Mouse (Mus musculus) C2C12 (cell line): ENCODE results near the gene Erich3. TPM values are rescaled to one million over a fixed set of nuclear protein-coding genes. Genes with fewer than 3 reads are reported as not detected.

Source experiments
- H3K27me3 ChIP-seq: one replicate; pipeline ENCODE4 v1.6.1; 2011; ENCODE audit not compliant: control insufficient read depth, insufficient read depth, insufficient read length
- H3K36me3 ChIP-seq: one replicate; pipeline ENCODE4 v1.6.1; 2011; ENCODE audit not compliant: control insufficient read depth, insufficient read depth
- H3K4me3 ChIP-seq: one replicate; pipeline ENCODE4 v1.5.1; 2011; ENCODE audit warnings: mild to moderate bottlenecking, control low read depth; ENCODE audit not compliant: poor library complexity, insufficient read depth, severe bottlenecking
- H3K79me2 ChIP-seq: one replicate; pipeline ENCODE4 v1.6.1; 2011; ENCODE audit not compliant: control insufficient read depth, insufficient read depth
- H3K79me3 ChIP-seq: one replicate; pipeline ENCODE4 v1.6.1; 2011; ENCODE audit warnings: low read depth, control low read depth
- H3ac ChIP-seq: one replicate; pipeline ENCODE3; 2011; ENCODE audit warnings: low read depth; ENCODE audit not compliant: control insufficient read depth, insufficient read length
- CEBPB ChIP-seq: IDR thresholded peaks from one replicate; pipeline ENCODE4 v1.6.1; 2011; ENCODE audit warnings: low read depth, mild to moderate bottlenecking, control low read depth, moderate library complexity
- CTCF ChIP-seq: IDR thresholded peaks from one replicate; pipeline ENCODE4 v1.5.1; 2011; ENCODE audit not compliant: control insufficient read depth, insufficient read depth, insufficient read length
- FOSL1 ChIP-seq: IDR thresholded peaks from one replicate; pipeline ENCODE4 v1.8.0; 2011; ENCODE audit warnings: mild to moderate bottlenecking, low read length; ENCODE audit not compliant: poor library complexity, insufficient read depth, severe bottlenecking
- MAX ChIP-seq: IDR thresholded peaks from one replicate; pipeline ENCODE4 v1.6.1; 2011; ENCODE audit warnings: mild to moderate bottlenecking, control low read depth
- MYOD1 ChIP-seq: IDR thresholded peaks from one replicate; pipeline ENCODE4 v1.6.1; 2011; ENCODE audit warnings: low read depth; ENCODE audit not compliant: control insufficient read depth, insufficient read length
- MYOG ChIP-seq: IDR thresholded peaks from one replicate; pipeline ENCODE4 v1.6.1; 2011; ENCODE audit not compliant: control insufficient read depth, insufficient read length; ENCODE audit errors: extremely low read depth
- USF1 ChIP-seq: IDR thresholded peaks from one replicate; pipeline ENCODE4 v1.6.1; 2011; ENCODE audit warnings: low read depth, mild to moderate bottlenecking, control low read depth, moderate library complexity
- polyA plus RNA-seq: library from polyadenylated mRNA; unstranded; fragments of >200 nt; fragmentation: generic; extraction: Trizol; gene quantifications from one replicate; pipeline ENCODE4 v1.2.1, GENCODE M21; 2012; ENCODE audit warnings: missing spikeins

The Erich3 gene
- polyA plus RNA-seq, 1 experiment = 0.01 TPM

GRCm38 (mm10) chr3:154682570-154682969 lies 18.9 kb downstream of the Erich3 start:
- TF ChIP-seq MYOD1 (no peak), FOSL1 (no peak), CTCF (no peak), MAX (no peak), MYOG (no peak), CEBPB (no peak), USF1 (no peak)
- H3K79me2 ChIP-seq = no peaks in the 10 kb centered on the region
- H3K4me3 ChIP-seq = no peak overlapping the region
- no peaks in the 10 kb centered on the region for H3K79me3 ChIP-seq
- H3K27me3 ChIP-seq = no peaks in the 10 kb centered on the region
- H3ac ChIP-seq = no peak overlapping the region
- H3K36me3 ChIP-seq = no peaks in the 10 kb centered on the region

DNA sequence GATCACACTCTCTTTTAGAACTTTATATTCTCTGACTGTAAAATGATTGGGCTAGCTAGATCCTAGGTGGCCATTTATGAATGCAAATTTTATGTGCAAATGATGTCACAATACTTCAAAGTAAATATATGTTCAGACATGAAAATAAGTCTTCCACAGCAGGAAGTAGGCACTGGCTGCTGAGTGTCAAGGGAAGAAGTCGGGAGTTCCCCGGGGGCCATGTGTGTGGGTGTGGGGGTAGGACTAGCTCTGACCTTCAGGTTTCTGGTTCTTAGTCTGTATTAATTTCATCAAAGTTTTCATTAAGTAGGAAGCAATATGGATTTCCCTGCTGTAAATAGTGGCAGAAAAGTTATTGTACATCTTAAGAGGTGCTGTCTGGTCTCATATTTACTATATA lies 20.0 kb downstream of the Erich3 start:
- Histone ChIP-seq H3K79me2 (no peaks in the 10 kb centered on the region), H3K79me3 (no peaks in the 10 kb centered on the region), H3ac (no peak overlapping the region), H3K36me3 (no peaks in the 10 kb centered on the region), H3K4me3 (no peak overlapping the region), H3K27me3 (no peaks in the 10 kb centered on the region)
- TF ChIP-seq FOSL1 = no peak
- no peak for TF ChIP-seq MAX
- TF ChIP-seq USF1 = no peak
- TF ChIP-seq CTCF = no peak
- TF ChIP-seq MYOG = no peak
- TF ChIP-seq CEBPB = no peak
- TF ChIP-seq MYOD1 = no peak

GRCm38 (mm10) chr3:154690260-154690659 lies 26.6 kb downstream of the Erich3 start:
- no peak for TF ChIP-seq MYOD1
- H3K36me3 ChIP-seq = no peaks in the 10 kb centered on the region
- no peak overlapping the region for H3ac ChIP-seq
- no peak overlapping the region for H3K4me3 ChIP-seq
- H3K27me3 ChIP-seq = no peaks in the 10 kb centered on the region
- no peaks in the 10 kb centered on the region for H3K79me3 ChIP-seq
- no peaks in the 10 kb centered on the region for H3K79me2 ChIP-seq

- Histone ChIP-seq H3K27me3 (no peaks in the 10 kb centered on the region), H3K36me3 (no peaks in the 10 kb centered on the region), H3ac (no peak overlapping the region), H3K79me2 (no peaks in the 10 kb centered on the region), H3K4me3 (no peak overlapping the region), H3K79me3 (no peaks in the 10 kb centered on the region)
- TF ChIP-seq CTCF (no peak), USF1 (no peak), MYOD1 (no peak), FOSL1 (no peak), CEBPB (no peak), MYOG (no peak), MAX (no peak)
Measured at GRCm38 (mm10) chr3:154691897-154692571, 28.4 kb downstream of the Erich3 start.

DNA sequence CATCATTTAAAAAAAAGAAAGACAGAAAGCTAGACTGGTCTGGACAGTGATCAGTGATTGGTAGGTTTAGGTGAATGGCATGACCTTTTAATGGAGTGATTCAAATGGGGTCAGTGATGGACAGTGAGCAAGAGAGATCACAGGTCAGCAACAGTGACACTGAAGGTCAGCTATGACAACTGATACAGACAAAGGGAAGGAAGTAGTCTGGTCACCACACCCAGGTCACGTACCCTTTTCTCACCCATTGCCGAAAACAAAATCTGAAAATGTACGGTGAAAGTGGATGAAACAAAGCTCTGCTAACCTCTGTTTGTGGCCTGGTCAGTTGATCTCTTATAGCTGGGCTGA lies 28.9 kb downstream of the Erich3 start:
- Histone ChIP-seq H3K36me3 (no peaks in the 10 kb centered on the region), H3K79me3 (no peaks in the 10 kb centered on the region), H3K4me3 (no peak overlapping the region), H3K79me2 (no peaks in the 10 kb centered on the region), H3K27me3 (no peaks in the 10 kb centered on the region), H3ac (no peak overlapping the region)
- no peak for TF ChIP-seq MYOD1
- no peak for TF ChIP-seq MYOG
- TF ChIP-seq CEBPB = no peak
- no peak for TF ChIP-seq FOSL1
- TF ChIP-seq MAX = no peak
- TF ChIP-seq USF1 = no peak

- Histone ChIP-seq H3K79me2 (no peaks in the 10 kb centered on the region), H3K4me3 (no peak overlapping the region), H3K27me3 (no peaks in the 10 kb centered on the region), H3ac (no peak overlapping the region), H3K79me3 (no peaks in the 10 kb centered on the region), H3K36me3 (no peaks in the 10 kb centered on the region)
- no peak for TF ChIP-seq CEBPB
- TF ChIP-seq MYOD1 = no peak
- no peak for TF ChIP-seq USF1
- no peak for TF ChIP-seq FOSL1
- no peak for TF ChIP-seq MYOG
- no peak for TF ChIP-seq CTCF
- TF ChIP-seq MAX = no peak
Measured at GRCm38 (mm10) chr3:154693902-154694301, 30.2 kb downstream of the Erich3 start.
